In genomic region chr7:17024814-17025504, GRCm38 (mm10) we compare ENCODE assay signal across 8 mouse cellular contexts. TPM values are rescaled to one million over a fixed set of nuclear protein-coding genes. Genes with fewer than 3 reads are reported as not detected.
DNase-seq lines count a peak whose midpoint lies in the region; ATAC-seq and TF ChIP-seq lines count a peak whose summit lies in the region.

No protein-coding gene starts in this region.

- no peaks in the 10 kb centered on the region for H3K27me3 ChIP-seq in forebrain, embryonic 10.5 days (ENCODE audit: poor library complexity, severe bottlenecking)
- H3K27me3 ChIP-seq in forebrain, embryonic 16.5 days (replicated peaks; ENCODE audit: control insufficient read depth, insufficient read depth, low read length): no peaks in the 10 kb centered on the region
- H3K27me3 ChIP-seq in limb, embryonic 14.5 days (ENCODE audit: control insufficient read depth, insufficient read depth, low read length): no peaks in the 10 kb centered on the region
- H3K27me3 ChIP-seq in spleen, adult 2 months (ENCODE audit: control insufficient read depth, insufficient read depth, low read length): no peaks in the 10 kb centered on the region

- no peaks in the 10 kb centered on the region for H3K9me3 ChIP-seq in forebrain, embryonic 10.5 days
- no peaks in the 10 kb centered on the region for H3K9me3 ChIP-seq in forebrain, embryonic 16.5 days (ENCODE audit: control insufficient read depth, low read length)
- no peaks in the 10 kb centered on the region for H3K9me3 ChIP-seq in limb, embryonic 14.5 days (ENCODE audit: control insufficient read depth, low read length)

- no peak for ATAC-seq in forebrain, embryonic 16.5 days
- peak; percentile 68 to 78 for ATAC-seq in hematopoietic stem cell, adult 5-6 weeks (replicated peaks in 1 of 2; ENCODE audit: insufficient read depth in 1 of 2, low FRiP score in 2 of 2, low TSS enrichment in 1 of 2, low read depth in 1 of 2, poor library complexity in 2 of 2, severe bottlenecking in 2 of 2)
- no peak for ATAC-seq in limb, embryonic 14.5 days (ENCODE audit: low FRiP score, low read depth)

- DNase-seq in forebrain, embryonic 10.5 days (ENCODE audit: extremely low spot score, low spot score): no peak
- DNase-seq in MN1 (ENCODE audit: low spot score): peak; percentile 47
- no peak for DNase-seq in limb, embryonic 14.5 days (ENCODE audit: low spot score)
- peak; percentile 9 to 66 for DNase-seq in spleen, adult 2 months (ENCODE audit: low read depth in 1 of 2, low spot score in 2 of 2)
- DNase-seq in layer of hippocampus, adult 8-10 months (ENCODE audit: low spot score in 2 of 2): no peak
- DNase-seq in right cerebral cortex, postnatal 25 days: no peak

- H3K4me1 ChIP-seq in forebrain, embryonic 10.5 days: peaks cover 41% of the 10 kb centered on the region
- H3K4me1 ChIP-seq in forebrain, embryonic 16.5 days (replicated peaks; ENCODE audit: control insufficient read depth, insufficient read depth, low read length): peaks cover 20% of the 10 kb centered on the region
- peaks cover 24% of the 10 kb centered on the region for H3K4me1 ChIP-seq in limb, embryonic 14.5 days (ENCODE audit: control insufficient read depth, insufficient read depth, low read length)
- H3K4me1 ChIP-seq in spleen, adult 2 months (ENCODE audit: control insufficient read depth, insufficient read depth, insufficient read length): peaks cover 40% of the 10 kb centered on the region

- no peak overlapping the region for H3K4me2 ChIP-seq in forebrain, embryonic 16.5 days (ENCODE audit: low read length)
- peak overlapping the region; percentile 64; the same call in 1 of the 2 replicates for H3K4me2 ChIP-seq in limb, embryonic 14.5 days (replicated peaks; ENCODE audit: low read depth, low read length, severe bottlenecking)

- H3K27ac ChIP-seq in forebrain, embryonic 10.5 days: peak overlapping the region; percentile 48; the same call in 1 of the 2 replicates
- H3K27ac ChIP-seq in forebrain, embryonic 16.5 days (ENCODE audit: low read length): no peak overlapping the region
- H3K27ac ChIP-seq in limb, embryonic 14.5 days (replicated peaks; ENCODE audit: low read depth, low read length): no peak overlapping the region
- H3K27ac ChIP-seq in spleen, adult 2 months (ENCODE audit: insufficient read depth, low read length): peak overlapping the region; percentile 87

- peaks cover 63% of the 10 kb centered on the region for H3K36me3 ChIP-seq in forebrain, embryonic 10.5 days (replicated peaks)
- peaks cover 10% of the 10 kb centered on the region for H3K36me3 ChIP-seq in forebrain, embryonic 16.5 days (ENCODE audit: control insufficient read depth, insufficient read depth)
- peaks cover 45% of the 10 kb centered on the region for H3K36me3 ChIP-seq in limb, embryonic 14.5 days (ENCODE audit: control insufficient read depth, insufficient read depth, low read length)
- peaks cover 22% of the 10 kb centered on the region for H3K36me3 ChIP-seq in spleen, adult 2 months (ENCODE audit: control insufficient read depth, insufficient read depth, low read length)

- H3K4me3 ChIP-seq in forebrain, embryonic 10.5 days: 0 out of 2 replicates have a peak overlapping the region, but pooled peaks have one; percentile 93
- no peak overlapping the region for H3K4me3 ChIP-seq in forebrain, embryonic 16.5 days (replicated peaks; ENCODE audit: low read length)
- H3K4me3 ChIP-seq in limb, embryonic 14.5 days (replicated peaks; ENCODE audit: low read length): no peak overlapping the region
- H3K4me3 ChIP-seq in spleen, adult 2 months (ENCODE audit: extremely low read depth, insufficient read depth, insufficient read length): peak overlapping the region; percentile 51

- TF ChIP-seq POLR2A in limb, embryonic 14.5 days (IDR thresholded peaks at IDR 0.05; ENCODE audit: borderline replicate concordance, extremely low read depth, insufficient read depth, insufficient read length): no peak
- no peak; the same call in 1 of the 2 replicates for TF ChIP-seq POLR2A in spleen, adult 2 months (IDR thresholded peaks at IDR 0.05; ENCODE audit: low read depth, low read length)

- H3K9ac ChIP-seq in forebrain, embryonic 16.5 days (replicated peaks; ENCODE audit: low read depth, low read length): no peak overlapping the region
- peak overlapping the region; percentile 31; the same call in 1 of the 2 replicates for H3K9ac ChIP-seq in limb, embryonic 14.5 days (ENCODE audit: low read depth, low read length, severe bottlenecking)

- 90% methylated on average over 10 of the region's 10 CpGs for WGBS in forebrain, embryonic 10.5 days
- WGBS in forebrain, embryonic 16.5 days: 83% methylated on average over 10 of the region's 10 CpGs
- WGBS in limb, embryonic 14.5 days: 56% methylated on average over 10 of the region's 10 CpGs
- WGBS in spleen, adult 2 months: 28% methylated on average over 10 of the region's 10 CpGs

- TF ChIP-seq CTCF in spleen, adult 2 months (IDR thresholded peaks at IDR 0.05; ENCODE audit: extremely low read depth, insufficient read depth, insufficient read length, insufficient replicate concordance): no peak

RNA-seq across cellular contexts. Expression of gene Ppp5c, which starts 2.8 kb away (rescaled TPM):
- polyA plus RNA-seq in forebrain, embryonic 10.5 days (2016; fragmentation: Nextera tagmentation; extraction: Ambion mirVana): 149 and 150 TPM in 2 replicates
- polyA plus RNA-seq in forebrain, embryonic 16.5 days (2015; fragmentation: Nextera tagmentation; extraction: Ambion mirVana): 115 and 121 TPM in 2 replicates
- total RNA-seq in hematopoietic stem cell, adult 5-6 weeks (2017): 80.2 and 111 TPM in 2 replicates
- polyA plus RNA-seq in limb, embryonic 14.5 days (2012; rRNA removed): 193 and 237 TPM in 2 replicates
- 100 and 105 TPM in 2 replicates for polyA plus RNA-seq in limb, embryonic 14.5 days (2014; fragmentation: Nextera tagmentation; extraction: Ambion mirVana)
- 212 and 265 TPM in 2 replicates for polyA plus RNA-seq in spleen, adult 2 months (2012; rRNA removed)
- 100 to 1,000 TPM; 147 to 166 (median 151) TPM for total RNA-seq in layer of hippocampus, adult 8-10 months (2022)

RNA-seq across cellular contexts. Expression of gene Ccdc8, which starts 32.5 kb away (rescaled TPM):
- 7.8 and 8.9 TPM in 2 replicates for polyA plus RNA-seq in forebrain, embryonic 10.5 days (2016; fragmentation: Nextera tagmentation; extraction: Ambion mirVana)
- 7.3 and 8.9 TPM in 2 replicates for polyA plus RNA-seq in forebrain, embryonic 16.5 days (2015; fragmentation: Nextera tagmentation; extraction: Ambion mirVana)
- total RNA-seq in hematopoietic stem cell, adult 5-6 weeks (2017): 12.1 and 13.4 TPM in 2 replicates
- polyA plus RNA-seq in limb, embryonic 14.5 days (2012; rRNA removed): 39.7 and 40.7 TPM in 2 replicates
- 25.5 and 27.2 TPM in 2 replicates for polyA plus RNA-seq in limb, embryonic 14.5 days (2014; fragmentation: Nextera tagmentation; extraction: Ambion mirVana)
- polyA plus RNA-seq in spleen, adult 2 months (2012; rRNA removed): 2.0 and 2.2 TPM in 2 replicates
- total RNA-seq in layer of hippocampus, adult 8-10 months (2022): 1 to 10 TPM; 2.0 to 2.6 (median 2.3) TPM

RNA-seq across cellular contexts. Expression of gene Hif3a, which starts 37.3 kb away (rescaled TPM):
- 4.3 and 5.3 TPM in 2 replicates for polyA plus RNA-seq in forebrain, embryonic 10.5 days (2016; fragmentation: Nextera tagmentation; extraction: Ambion mirVana)
- 4.4 TPM in 2 replicates for polyA plus RNA-seq in forebrain, embryonic 16.5 days (2015; fragmentation: Nextera tagmentation; extraction: Ambion mirVana)
- 1.0 and 6.9 TPM in 2 replicates for total RNA-seq in hematopoietic stem cell, adult 5-6 weeks (2017)
- polyA plus RNA-seq in limb, embryonic 14.5 days (2012; rRNA removed): 28.2 and 39.6 TPM in 2 replicates
- polyA plus RNA-seq in limb, embryonic 14.5 days (2014; fragmentation: Nextera tagmentation; extraction: Ambion mirVana): 23.7 and 26.6 TPM in 2 replicates
- 1.2 and 1.9 TPM in 2 replicates for polyA plus RNA-seq in spleen, adult 2 months (2012; rRNA removed)
- 10 to 100 TPM in 2 of 4 experiments, 1 to 10 TPM in 2; 8.3 to 14.6 (median 11.2) TPM for total RNA-seq in layer of hippocampus, adult 8-10 months (2022)

RNA-seq across cellular contexts. Expression of gene Gm42372, which starts 42.1 kb away (rescaled TPM):
- 1.2 and 1.4 TPM in 2 replicates for polyA plus RNA-seq in forebrain, embryonic 10.5 days (2016; fragmentation: Nextera tagmentation; extraction: Ambion mirVana)
- 3.7 and 4.1 TPM in 2 replicates for polyA plus RNA-seq in forebrain, embryonic 16.5 days (2015; fragmentation: Nextera tagmentation; extraction: Ambion mirVana)
- 0.99 and 1.6 TPM in 2 replicates for total RNA-seq in hematopoietic stem cell, adult 5-6 weeks (2017)
- polyA plus RNA-seq in limb, embryonic 14.5 days (2012; rRNA removed): 0.29 and 0.34 TPM in 2 replicates
- polyA plus RNA-seq in limb, embryonic 14.5 days (2014; fragmentation: Nextera tagmentation; extraction: Ambion mirVana): 0.17 and 0.23 TPM in 2 replicates
- polyA plus RNA-seq in spleen, adult 2 months (2012; rRNA removed): 0.40 and 0.42 TPM in 2 replicates
- total RNA-seq in layer of hippocampus, adult 8-10 months (2022): 10 to 100 TPM; 47.3 to 63.6 (median 51.9) TPM

RNA-seq across cellular contexts. Expression of gene Psg16, which starts 48.9 kb away (rescaled TPM):
- 0.11 and 0.12 TPM in 2 replicates for polyA plus RNA-seq in forebrain, embryonic 10.5 days (2016; fragmentation: Nextera tagmentation; extraction: Ambion mirVana)
- 2.2 and 3.4 TPM in 2 replicates for polyA plus RNA-seq in forebrain, embryonic 16.5 days (2015; fragmentation: Nextera tagmentation; extraction: Ambion mirVana)
- 0.20 and 0.88 TPM in 2 replicates for total RNA-seq in hematopoietic stem cell, adult 5-6 weeks (2017)
- 0.23 TPM in 2 replicates for polyA plus RNA-seq in limb, embryonic 14.5 days (2012; rRNA removed)
- polyA plus RNA-seq in limb, embryonic 14.5 days (2014; fragmentation: Nextera tagmentation; extraction: Ambion mirVana): 0.12 and 0.33 TPM in 2 replicates
- polyA plus RNA-seq in spleen, adult 2 months (2012; rRNA removed): not detected in 2 replicates
- 1 to 10 TPM; 3.2 to 4.9 (median 3.8) TPM for total RNA-seq in layer of hippocampus, adult 8-10 months (2022)

Comparison
In these comparisons a context has a peak if more than half of its experiments do, and no peak if none do; other contexts are left out.
1. H3K27ac ChIP-seq: peak in forebrain, embryonic 10.5 days (single experiment) and spleen, adult 2 months (single experiment); none in forebrain, embryonic 16.5 days (single experiment) and limb, embryonic 14.5 days (single experiment).
2. H3K4me3 ChIP-seq: peak in forebrain, embryonic 10.5 days (single experiment) and spleen, adult 2 months (single experiment); none in forebrain, embryonic 16.5 days (single experiment) and limb, embryonic 14.5 days (single experiment).
3. DNase-seq: peak in MN1 (single experiment) and spleen, adult 2 months (2 of 2); none in forebrain, embryonic 10.5 days (single experiment), limb, embryonic 14.5 days (single experiment), layer of hippocampus, adult 8-10 months (0 of 2) and right cerebral cortex, postnatal 25 days (single experiment).
4. ATAC-seq: peak in hematopoietic stem cell, adult 5-6 weeks (2 of 2); none in forebrain, embryonic 16.5 days (single experiment) and limb, embryonic 14.5 days (single experiment).